Mouse (Mus musculus) bone marrow macrophage, adult 2 months (primary cell): Measurements from ENCODE around the gene Cpped1.

Experiments
- CTCF ChIP-seq: IDR thresholded peaks from 2 replicates; pipeline ENCODE4 v1.5.1; 2012; ENCODE audit warnings: low read depth, mild to moderate bottlenecking, low read length, moderate library complexity
- POLR2A ChIP-seq: IDR thresholded peaks from 2 replicates; pipeline ENCODE4 v1.6.1; 2012; ENCODE audit warnings: mild to moderate bottlenecking, low read depth, low read length, borderline replicate concordance

DNA sequence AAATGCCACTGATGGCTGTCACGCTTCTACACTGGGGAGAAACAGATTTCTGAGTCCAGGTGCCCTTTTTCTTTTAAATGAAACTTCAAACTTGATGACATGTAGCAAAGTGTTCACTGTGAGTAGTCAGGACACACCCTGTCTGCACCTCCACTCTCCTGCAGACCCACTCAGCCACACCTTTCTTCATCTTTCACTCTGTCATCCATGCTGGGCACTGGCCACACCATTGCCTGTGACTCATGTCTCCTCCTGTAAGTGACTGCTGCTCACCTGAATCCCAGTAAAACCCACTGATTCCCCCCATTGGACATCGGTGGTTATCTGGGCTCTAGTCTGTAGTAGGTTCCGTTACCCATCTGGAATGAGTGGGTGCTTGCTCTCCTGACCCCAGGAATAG lies 118.8 kb downstream of the Cpped1 start:
- TF ChIP-seq CTCF: no peak
- TF ChIP-seq POLR2A: no peak
